Mouse (Mus musculus) MEL (cell line): ENCODE data around the gene Rgs11.
A peak's percentile ranks its signal among the peaks of the same experiment; 100 is the strongest.

Source experiments
- CTCF ChIP-seq, 3 experiments: IDR thresholded peaks in 2 of 3; conservative IDR thresholded peaks in 1 of 3; 2 replicates each; pipeline ENCODE4 v1.5.1; 2011 to 2012; ENCODE audit warnings: low read length in 3 of 3, low read depth in 2 of 3, mild to moderate bottlenecking in 2 of 3, improper control_type of control experiment in 1 of 3, inconsistent platforms in 1 of 3, mixed read lengths in 1 of 3, moderate library complexity in 1 of 3; ENCODE audit not compliant: control insufficient read depth in 1 of 3, insufficient read depth in 1 of 3, poor library complexity in 1 of 3, severe bottlenecking in 1 of 3
- EP300 ChIP-seq, 2 experiments: IDR thresholded peaks; 2 replicates each; pipeline ENCODE4 v1.6.1; 2011; ENCODE audit warnings: improper control_type of control experiment in 2 of 2, low read length in 2 of 2, low read depth in 1 of 2, mild to moderate bottlenecking in 1 of 2
- KAT2A ChIP-seq: conservative IDR thresholded peaks from 2 replicates; pipeline ENCODE4 v1.6.1; 2012; ENCODE audit warnings: low read depth, low read length, improper control_type of control experiment, inconsistent platforms
- MAFK ChIP-seq: IDR thresholded peaks from 2 replicates; pipeline ENCODE4 v1.6.1; 2011; ENCODE audit warnings: low read depth, mild to moderate bottlenecking, low read length, improper control_type of control experiment, borderline replicate concordance
- POLR2A ChIP-seq, 2 experiments: IDR thresholded peaks; 2 replicates each; pipeline ENCODE4 v1.6.1; 2011 to 2012; ENCODE audit warnings: low read length in 2 of 2, mild to moderate bottlenecking in 2 of 2, control low read depth in 1 of 2, improper control_type of control experiment in 1 of 2, low read depth in 1 of 2, moderate library complexity in 1 of 2; ENCODE audit not compliant: control insufficient read depth in 1 of 2, insufficient read depth in 1 of 2, poor library complexity in 1 of 2
- RAD21 ChIP-seq: IDR thresholded peaks from 2 replicates; pipeline ENCODE4 v1.6.1; 2011; ENCODE audit warnings: mild to moderate bottlenecking, low read depth, low read length, improper control_type of control experiment
- SMC3 ChIP-seq: IDR thresholded peaks from 2 replicates; pipeline ENCODE4 v1.6.1; 2011; ENCODE audit warnings: low read depth, low read length, improper control_type of control experiment

DNA sequence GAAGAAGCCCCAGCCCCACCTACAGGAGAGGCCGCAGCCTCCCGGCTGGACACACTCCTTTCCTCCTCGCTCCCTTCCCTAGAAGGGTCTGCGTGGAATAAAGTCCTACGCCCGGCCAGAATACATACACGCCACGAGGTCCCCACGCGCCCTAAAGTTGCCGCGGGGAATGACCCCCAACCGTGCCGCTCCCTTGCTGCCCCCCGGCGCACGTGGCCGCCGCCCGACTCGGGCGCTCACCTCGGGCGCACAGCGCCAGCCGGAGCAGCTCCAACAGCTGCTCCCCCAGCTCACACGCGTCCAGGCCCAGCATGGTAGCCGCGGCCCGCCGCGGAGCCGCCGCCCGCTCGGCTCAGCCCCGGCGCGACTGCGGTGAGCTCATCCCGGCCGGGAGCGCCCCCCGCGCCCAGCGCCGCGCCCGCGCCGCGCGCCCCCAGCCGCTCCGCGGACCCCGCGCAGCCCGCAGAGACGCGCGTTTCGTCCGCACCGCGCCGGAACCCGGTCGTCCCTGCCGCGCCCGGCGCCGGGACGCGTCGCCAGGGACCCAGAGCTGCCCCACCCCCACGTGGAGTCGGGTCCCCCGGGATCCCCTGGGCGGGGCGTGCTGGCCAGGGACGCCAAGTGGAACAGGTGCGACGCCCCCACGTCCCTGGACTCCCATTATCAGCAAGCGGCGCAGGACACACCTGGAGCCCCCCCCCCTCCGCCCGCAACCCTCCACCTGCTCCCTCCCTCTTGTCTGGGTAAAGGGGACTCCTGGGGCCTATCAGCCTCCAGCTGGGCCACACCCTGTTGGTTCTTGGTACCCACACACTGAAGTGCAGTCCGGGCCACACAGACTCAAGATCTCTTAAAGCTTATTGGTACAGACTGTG lies 1.7 kb upstream of the Rgs11 start:
- TF ChIP-seq KAT2A (no peak), RAD21 (no peak), CTCF (IDR thresholded peaks at IDR 0.05 in 2 of 3, conservative IDR thresholded peaks at IDR 0.05 in 1 of 3; ENCODE audit: control insufficient read depth in 1 of 3, insufficient read depth in 1 of 3, low read depth in 2 of 3, low read length in 3 of 3, poor library complexity in 1 of 3, severe bottlenecking in 1 of 3) (no peak), SMC3 (no peak), MAFK (no peak), POLR2A (IDR thresholded peaks at IDR 0.05; ENCODE audit: control insufficient read depth in 1 of 2, insufficient read depth in 1 of 2, low read depth in 1 of 2, low read length in 2 of 2, poor library complexity in 1 of 2) (peak in 1 of 2 experiments; percentile 56; a peak in 2 of 4 replicates), EP300 (IDR thresholded peaks at IDR 0.05; ENCODE audit: low read depth in 1 of 2, low read length in 2 of 2) (peak in 1 of 2 experiments; percentile 19; a peak in 2 of 4 replicates)
